ENCODE assay signal across 7 mouse cellular contexts in genomic region chrX:102166986-102167385, GRCm38 (mm10). TPM values are rescaled to one million over a fixed set of nuclear protein-coding genes. Genes with fewer than 3 reads are reported as not detected.
DNase-seq lines count a peak whose midpoint lies in the region; ATAC-seq and TF ChIP-seq lines count a peak whose summit lies in the region.

No protein-coding gene starts in this region.

- no peaks in the 10 kb centered on the region for H3K9me3 ChIP-seq in lung, postnatal 0 days (ENCODE audit: low read length)
- no peaks in the 10 kb centered on the region for H3K9me3 ChIP-seq in limb, embryonic 11.5 days (ENCODE audit: control insufficient read depth, low read length)

- WGBS in lung, postnatal 0 days, result 34% methylated on average over 6 of the region's 6 CpGs
- WGBS in limb, embryonic 11.5 days, result 18% methylated on average over 6 of the region's 6 CpGs

- TF ChIP-seq EP300 in lung, postnatal 0 days (IDR thresholded peaks at IDR 0.05), result no peak

- H3K27me3 ChIP-seq in lung, postnatal 0 days (replicated peaks; ENCODE audit: insufficient read depth, low read length), result no peaks in the 10 kb centered on the region
- H3K27me3 ChIP-seq in limb, embryonic 11.5 days (ENCODE audit: control insufficient read depth, insufficient read depth, low read length), result no peaks in the 10 kb centered on the region

- TF ChIP-seq POLR2A in embryonic fibroblast, embryonic 13.5 days (IDR thresholded peaks at IDR 0.05; ENCODE audit: low read depth, low read length), result no peak

- H3K9ac ChIP-seq in lung, postnatal 0 days (replicated peaks; ENCODE audit: low read depth), result no peak overlapping the region
- H3K9ac ChIP-seq in limb, embryonic 11.5 days (ENCODE audit: low read length), result 0 out of 2 replicates have a peak overlapping the region, but pooled peaks have one; percentile 4

- H3K4me3 ChIP-seq in lung, postnatal 0 days (ENCODE audit: low read depth, low read length), result no peak overlapping the region
- H3K4me3 ChIP-seq in embryonic fibroblast, embryonic 13.5 days (ENCODE audit: insufficient read depth, low read length), result no peak overlapping the region
- H3K4me3 ChIP-seq in limb, embryonic 11.5 days (ENCODE audit: low read depth, low read length), result no peak overlapping the region

- ATAC-seq in lung, postnatal 0 days, result peak; percentile 52
- ATAC-seq in limb, embryonic 11.5 days (ENCODE audit: insufficient number of reproducible peaks, low FRiP score, low TSS enrichment, low read depth), result no peak

- no peak overlapping the region for H3K4me2 ChIP-seq in lung, postnatal 0 days (replicated peaks; ENCODE audit: low read depth, low read length)
- no peak overlapping the region for H3K4me2 ChIP-seq in limb, embryonic 11.5 days (ENCODE audit: low read depth, severe bottlenecking)

- no peaks in the 10 kb centered on the region for H3K36me3 ChIP-seq in lung, postnatal 0 days (ENCODE audit: insufficient read depth, low read length)
- H3K36me3 ChIP-seq in limb, embryonic 11.5 days (ENCODE audit: control insufficient read depth, insufficient read depth, low read length), result no peaks in the 10 kb centered on the region

- H3K4me1 ChIP-seq in lung, postnatal 0 days (ENCODE audit: insufficient read depth, low read depth, low read length), result no peaks in the 10 kb centered on the region
- 0 out of 2 replicates have a peak, but pooled peaks cover 4% of the 10 kb centered on the region for H3K4me1 ChIP-seq in embryonic fibroblast, embryonic 13.5 days (ENCODE audit: control insufficient read depth, insufficient read depth, low read length)
- H3K4me1 ChIP-seq in limb, embryonic 11.5 days (ENCODE audit: control insufficient read depth, insufficient read depth, low read length), result no peaks in the 10 kb centered on the region

- intact Hi-C loops in left cerebral cortex, postnatal 25 days (cut with DNase I), result no loop called here

- TF ChIP-seq CTCF in lung, postnatal 0 days (IDR thresholded peaks at IDR 0.05), result no peak
- TF ChIP-seq CTCF in embryonic fibroblast, embryonic 13.5 days (IDR thresholded peaks at IDR 0.05; ENCODE audit: borderline replicate concordance, insufficient read depth, low read length), result no peak

- H3K27ac ChIP-seq in lung, postnatal 0 days (ENCODE audit: low read length), result peak overlapping the region; percentile 54; the same call in 1 of the 2 replicates
- H3K27ac ChIP-seq in embryonic fibroblast, embryonic 13.5 days (ENCODE audit: insufficient read depth, low read length), result peak overlapping the region; percentile 39; the same call in 1 of the 2 replicates
- H3K27ac ChIP-seq in limb, embryonic 11.5 days (replicated peaks; ENCODE audit: low read depth, low read length), result no peak overlapping the region

- no peak for DNase-seq in lung, postnatal 0 days (ENCODE audit: low spot score)
- DNase-seq in lung, postnatal 36 days, result no peak
- DNase-seq in limb, embryonic 11.5 days (ENCODE audit: low spot score), result no peak
- no peak for DNase-seq in left cerebral cortex, postnatal 25 days (ENCODE audit: low spot score in 2 of 2)
- no peak for DNase-seq in left cerebral cortex, adult 9 months (ENCODE audit: low spot score in 2 of 2)
- no peak for DNase-seq in B cell, adult 2 months

RNA-seq across cellular contexts. Expression of gene Ercc6l, which starts 10.1 kb away (rescaled TPM):
- polyA plus RNA-seq in lung, postnatal 0 days (2015; fragmentation: Nextera tagmentation; extraction: Ambion mirVana), result 0.87 and 1.1 TPM in 2 replicates
- polyA plus RNA-seq in embryonic fibroblast, embryonic 13.5 days (2011; ENCODE audit: insufficient read length, low read depth, missing spikeins), result 9.9 and 13.0 TPM in 2 replicates
- 25.0 and 26.4 TPM in 2 replicates for polyA plus RNA-seq in limb, embryonic 11.5 days (2014; fragmentation: Nextera tagmentation; extraction: Ambion mirVana)
- under 1 TPM; 0.09 to 0.14 TPM for total RNA-seq in left cerebral cortex, postnatal 25 days (2021)

RNA-seq across cellular contexts. Expression of gene Rps4x, which starts 22.2 kb away (rescaled TPM):
- 614 and 632 TPM in 2 replicates for polyA plus RNA-seq in lung, postnatal 0 days (2015; fragmentation: Nextera tagmentation; extraction: Ambion mirVana)
- polyA plus RNA-seq in embryonic fibroblast, embryonic 13.5 days (2011; ENCODE audit: insufficient read length, low read depth, missing spikeins), result 1,871 and 2,146 TPM in 2 replicates
- polyA plus RNA-seq in limb, embryonic 11.5 days (2014; fragmentation: Nextera tagmentation; extraction: Ambion mirVana), result 756 and 777 TPM in 2 replicates
- total RNA-seq in left cerebral cortex, postnatal 25 days (2021), result 100 to 1,000 TPM; 387 to 447 TPM

RNA-seq across cellular contexts. Expression of gene Pin4, which starts 47.7 kb away (rescaled TPM):
- polyA plus RNA-seq in lung, postnatal 0 days (2015; fragmentation: Nextera tagmentation; extraction: Ambion mirVana), result 41.4 and 58.7 TPM in 2 replicates
- 50.4 and 54.2 TPM in 2 replicates for polyA plus RNA-seq in embryonic fibroblast, embryonic 13.5 days (2011; ENCODE audit: insufficient read length, low read depth, missing spikeins)
- polyA plus RNA-seq in limb, embryonic 11.5 days (2014; fragmentation: Nextera tagmentation; extraction: Ambion mirVana), result 71.6 and 82.4 TPM in 2 replicates
- total RNA-seq in left cerebral cortex, postnatal 25 days (2021), result 10 to 100 TPM; 25.9 to 29.4 TPM
